Mouse (Mus musculus) forebrain, postnatal 0 days (tissue): ENCODE results near the gene Mapkapk2. TPM values are rescaled to one million over a fixed set of nuclear protein-coding genes. Genes with fewer than 3 reads are reported as not detected.

ENCODE experiments used
- ATAC-seq: fragments of 200-750 bp; cut with Nextera tagmentation; 2 replicates; pipeline ENCODE4 v1.8.0; 2017; ENCODE audit warnings: mild to moderate bottlenecking, moderate library complexity
- DNase-seq: peaks from one replicate; pipeline ENCODE4 v3.0.0-alpha.2; 2015
- H3K27ac ChIP-seq: fragments of 300-500 bp; sonication (generic); 2 replicates; pipeline ENCODE4 v1.5.1; 2014; ENCODE audit warnings: low read depth, mild to moderate bottlenecking, antibody characterized with exemption, low read length, moderate library complexity, mixed read lengths
- H3K27me3 ChIP-seq: fragments of 300-500 bp; sonication (generic); 2 replicates; pipeline ENCODE4 v1.6.1; 2014; ENCODE audit warnings: mild to moderate bottlenecking, low read length, mixed read lengths; ENCODE audit not compliant: insufficient read depth
- H3K36me3 ChIP-seq: fragments of 300-500 bp; sonication (generic); 2 replicates; pipeline ENCODE4 v1.6.1; 2014; ENCODE audit warnings: mild to moderate bottlenecking, moderate library complexity; ENCODE audit not compliant: insufficient read depth
- H3K4me1 ChIP-seq: fragments of 300-500 bp; sonication (generic); 2 replicates; pipeline ENCODE4 v1.6.1; 2014; ENCODE audit warnings: antibody characterized with exemption; ENCODE audit not compliant: insufficient read depth
- H3K4me2 ChIP-seq: fragments of 300-500 bp; sonication (generic); 2 replicates; pipeline ENCODE4 v1.6.1; 2014; ENCODE audit warnings: low read depth, mild to moderate bottlenecking, moderate library complexity
- H3K4me3 ChIP-seq: fragments of 300-500 bp; sonication (generic); 2 replicates; pipeline ENCODE4 v1.5.1; 2014; ENCODE audit warnings: low read depth, low read length, mixed read lengths
- H3K9ac ChIP-seq: fragments of 300-500 bp; sonication (generic); 2 replicates; pipeline ENCODE4 v1.6.1; 2014; ENCODE audit warnings: mild to moderate bottlenecking
- H3K9me3 ChIP-seq: fragments of 300-500 bp; sonication (generic); 2 replicates; pipeline ENCODE4 v1.6.1; 2016; ENCODE audit warnings: low read length
- CTCF ChIP-seq: sonication (generic); IDR thresholded peaks from 2 replicates; pipeline ENCODE4 v1.5.1; 2016; ENCODE audit warnings: antibody characterized with exemption, control low read depth, low read depth
- WGBS: fragments of 180-500 bp; shearing (Covaris S2); extraction: QIAGEN DNeasy Blood & Tissue Kit; methylation state at CpG from one replicate; pipeline ENCODE4 v1.1.7; 2014; 5-methylcytosine and 5-hydroxymethylcytosine counted together
- polyA plus RNA-seq: library from polyadenylated mRNA; unstranded; fragments of >200 nt; fragmentation: Nextera tagmentation; extraction: Ambion mirVana; gene quantifications from 2 replicates; pipeline ENCODE4 v1.2.1, GENCODE M21; 2015
- total RNA-seq: library from RNA; depleted of rRNA; stranded (reverse); fragments of >200 nt; gene quantifications from 2 replicates; pipeline ENCODE4 v1.2.3, GENCODE M21; 2014

Mapkapk2 gene
- total and polyA plus RNA-seq, 2 experiments from 2014 or later: 18.3 to 57.3 TPM

- Histone ChIP-seq H3K27ac (peak within 1 kb of the TSS; percentile 91), H3K27me3 (no peaks in the 10 kb centered on the region), H3K36me3 (no peaks in the 10 kb centered on the region; the same call in 1 of the 2 replicates), H3K4me3 (peak within 1 kb of the TSS; percentile 87), H3K9ac (peak within 1 kb of the TSS; percentile 79), H3K4me2 (peak within 1 kb of the TSS; percentile 73), H3K9me3 (no peaks in the 10 kb centered on the region), H3K4me1 (peaks cover 6% of the 10 kb centered on the region; the same call in 1 of the 2 replicates)
- DNase-seq (peak; percentile 96), ATAC-seq (peak; percentile 98)
- peak; percentile 70 for TF ChIP-seq CTCF
- 4% methylated on average over 49 of the region's 49 CpGs for WGBS
These were observed 40.8 kb upstream of the Mapkapk2 start, which contains the start of gene Dyrk3 for GRCm38 (mm10) chr1:131138191-131139016. TSS of gene Dyrk3 (minus strand) at chr1:131138340.

GRCm38 (mm10) chr1:131137717-131138118 is 40.1 kb upstream of the Mapkapk2 start:
- peak; percentile 38 for DNase-seq

GRCm38 (mm10) chr1:131137111-131137510 is 39.5 kb upstream of the Mapkapk2 start:
- peak; percentile 32 for DNase-seq
- peak overlapping the region; percentile 0; the same call in 1 of the 2 replicates for H3K27ac ChIP-seq
- WGBS: 1% methylated on average over 5 of the region's 5 CpGs

More at GRCm38 (mm10) chr1:131137717-131138118, 40.1 kb upstream of the Mapkapk2 start:
- H3K27me3 ChIP-seq: no peaks in the 10 kb centered on the region
- peak; percentile 78 for ATAC-seq
- H3K9me3 ChIP-seq: no peaks in the 10 kb centered on the region
- no peaks in the 10 kb centered on the region; the same call in 1 of the 2 replicates for H3K36me3 ChIP-seq
- peaks cover 6% of the 10 kb centered on the region; the same call in 1 of the 2 replicates for H3K4me1 ChIP-seq
- H3K9ac ChIP-seq: peak overlapping the region; percentile 79
- H3K4me2 ChIP-seq: peak overlapping the region; percentile 73
- 3% methylated on average over 33 of the region's 36 CpGs for WGBS
- no peak for TF ChIP-seq CTCF
- H3K4me3 ChIP-seq: peak overlapping the region; percentile 87
- H3K27ac ChIP-seq: peak overlapping the region; percentile 91

GRCm38 (mm10) chr1:131135960-131136629 is 38.5 kb upstream of the Mapkapk2 start:
- Histone ChIP-seq H3K9ac (no peak overlapping the region), H3K36me3 (no peaks in the 10 kb centered on the region; the same call in 1 of the 2 replicates), H3K4me3 (no peak overlapping the region), H3K4me1 (peaks cover 6% of the 10 kb centered on the region; the same call in 1 of the 2 replicates), H3K27ac (no peak overlapping the region), H3K27me3 (no peaks in the 10 kb centered on the region), H3K4me2 (peak overlapping the region; percentile 73), H3K9me3 (no peaks in the 10 kb centered on the region)
- DNase-seq: no peak
- 66% methylated on average over 10 of the region's 10 CpGs for WGBS
- no peak for ATAC-seq
- TF ChIP-seq CTCF: no peak

More at GRCm38 (mm10) chr1:131137111-131137510, 39.5 kb upstream of the Mapkapk2 start:
- H3K36me3 ChIP-seq: no peaks in the 10 kb centered on the region; the same call in 1 of the 2 replicates
- peaks cover 6% of the 10 kb centered on the region; the same call in 1 of the 2 replicates for H3K4me1 ChIP-seq
- no peaks in the 10 kb centered on the region for H3K27me3 ChIP-seq
- H3K9ac ChIP-seq: peak overlapping the region; percentile 79
- peak overlapping the region; percentile 73 for H3K4me2 ChIP-seq
- peak overlapping the region; percentile 87 for H3K4me3 ChIP-seq
- no peak for TF ChIP-seq CTCF
- ATAC-seq: no peak
- H3K9me3 ChIP-seq: no peaks in the 10 kb centered on the region

- Histone ChIP-seq H3K4me1 (peaks cover 6% of the 10 kb centered on the region; the same call in 1 of the 2 replicates), H3K9ac (0 out of 2 replicates have a peak overlapping the region, but pooled peaks have one; percentile 10), H3K27ac (no peak overlapping the region), H3K4me2 (peak overlapping the region; percentile 73), H3K4me3 (no peak overlapping the region), H3K27me3 (no peaks in the 10 kb centered on the region), H3K9me3 (no peaks in the 10 kb centered on the region), H3K36me3 (peaks cover 8% of the 10 kb centered on the region)
- 21% methylated on average over 8 of the region's 8 CpGs for WGBS
- no peak for ATAC-seq
- TF ChIP-seq CTCF: no peak
- DNase-seq: no peak
These were observed 37.4 kb upstream of the Mapkapk2 start for GRCm38 (mm10) chr1:131134942-131135522.

- no peak for TF ChIP-seq CTCF
- Histone ChIP-seq H3K9ac (no peak overlapping the region), H3K36me3 (peaks cover 16% of the 10 kb centered on the region), H3K27ac (no peak overlapping the region), H3K27me3 (no peaks in the 10 kb centered on the region), H3K4me1 (peaks cover 5% of the 10 kb centered on the region; the same call in 1 of the 2 replicates), H3K4me2 (peak overlapping the region; percentile 73; the same call in 1 of the 2 replicates), H3K9me3 (no peaks in the 10 kb centered on the region), H3K4me3 (no peak overlapping the region)
- 19% methylated on average over 6 of the region's 6 CpGs for WGBS
- ATAC-seq: peak; percentile 5; the same call in 1 of the 2 replicates
- DNase-seq: peak; percentile 52
These were observed 36.6 kb upstream of the Mapkapk2 start for GRCm38 (mm10) chr1:131134231-131134630.
